Mouse (Mus musculus): ENCODE results near the gene Lta.

The Lta gene

DNA sequence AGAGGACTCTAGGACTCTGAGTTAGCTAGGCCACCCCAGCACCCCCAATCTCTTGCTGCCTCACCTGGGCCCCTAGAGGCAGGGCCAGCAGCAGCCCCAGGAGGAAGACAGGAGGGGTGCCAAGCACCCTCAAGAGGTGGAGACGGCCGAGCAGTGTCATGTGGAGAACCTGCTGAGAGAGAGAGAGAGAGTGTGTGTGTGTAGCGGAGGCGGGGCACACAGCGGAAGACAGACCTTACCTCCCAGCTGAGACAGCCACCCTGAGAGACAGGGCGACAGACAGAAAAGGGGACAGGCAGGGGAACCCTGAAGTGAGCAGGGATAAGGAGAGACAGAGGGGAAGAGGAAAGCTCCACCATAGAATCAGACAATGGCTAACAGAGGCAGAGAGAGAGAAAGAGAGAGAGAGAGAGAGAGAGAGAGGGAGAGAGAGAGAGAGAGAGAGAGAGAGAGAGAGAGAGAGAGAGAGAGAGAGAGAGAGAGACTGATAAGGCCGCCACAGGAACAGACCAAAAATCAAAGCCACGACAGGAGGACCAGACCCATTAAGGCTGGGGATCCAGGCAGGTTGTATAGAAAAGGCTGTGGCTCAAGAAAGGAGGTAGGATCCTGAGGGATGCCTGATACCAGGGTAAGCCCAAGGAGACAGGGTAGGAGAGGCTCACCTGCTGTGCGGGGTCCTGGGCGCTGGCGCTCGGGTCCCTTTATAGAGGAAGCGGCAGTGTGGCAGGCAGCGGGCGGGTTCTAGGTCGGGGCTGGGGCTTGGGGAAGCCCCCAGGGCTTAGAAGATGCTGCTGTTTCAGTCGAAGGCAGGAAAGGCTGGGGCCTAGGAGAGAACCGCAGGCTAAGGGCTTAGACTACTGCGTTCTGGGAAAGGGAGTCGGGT lies at the start of gene Lta:
Gene Lta (minus strand): TSS at position 858 of the 886 bp plus-strand sequence.
- DNase-seq (ENCODE audit: low spot score in 2 of 2): no peak

DNA sequence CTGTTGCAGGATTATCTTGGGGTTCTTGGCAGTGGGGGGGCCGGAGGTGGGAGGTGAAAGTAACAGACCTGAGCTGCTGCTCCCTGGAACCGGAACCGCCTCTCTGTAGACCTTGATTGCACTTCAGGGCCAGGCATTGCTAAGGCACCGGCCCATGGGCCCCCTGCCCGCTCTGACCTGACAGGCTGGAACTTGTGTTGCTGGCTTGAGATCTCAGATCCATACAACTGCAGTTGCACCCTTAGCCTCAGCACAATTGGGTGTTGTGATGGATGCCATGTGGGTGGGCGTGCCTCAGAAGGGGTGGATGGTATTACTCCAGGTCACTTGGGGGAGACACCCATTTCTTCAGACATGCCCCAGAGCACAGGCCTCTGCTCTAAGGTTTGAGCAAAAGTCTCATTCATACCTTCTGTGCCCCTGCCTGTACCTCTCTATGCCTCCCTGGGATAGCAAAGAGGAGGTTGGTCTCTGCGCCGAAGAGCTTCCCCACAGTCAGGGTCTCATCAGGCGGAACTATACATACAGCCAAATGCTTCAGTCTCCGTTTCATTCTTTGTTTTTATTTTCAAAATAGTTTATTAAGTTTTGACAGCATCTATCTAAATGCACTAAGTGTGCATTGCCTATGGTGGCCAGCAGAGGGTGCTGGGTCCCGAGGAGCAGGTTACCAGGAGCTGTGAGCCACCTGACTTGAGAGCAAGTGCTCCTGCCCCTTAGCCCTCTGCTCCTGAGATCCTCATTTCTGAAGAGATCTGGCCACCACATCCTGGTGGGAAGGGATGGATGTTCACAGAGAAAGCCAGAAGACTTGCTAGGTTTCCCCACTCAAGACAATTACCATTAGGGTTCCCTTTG lies 49.3 kb upstream of the Lta start:
- DNase-seq (ENCODE audit: low spot score in 2 of 2): peak in 1 of 2 experiments; percentile 60

DNA sequence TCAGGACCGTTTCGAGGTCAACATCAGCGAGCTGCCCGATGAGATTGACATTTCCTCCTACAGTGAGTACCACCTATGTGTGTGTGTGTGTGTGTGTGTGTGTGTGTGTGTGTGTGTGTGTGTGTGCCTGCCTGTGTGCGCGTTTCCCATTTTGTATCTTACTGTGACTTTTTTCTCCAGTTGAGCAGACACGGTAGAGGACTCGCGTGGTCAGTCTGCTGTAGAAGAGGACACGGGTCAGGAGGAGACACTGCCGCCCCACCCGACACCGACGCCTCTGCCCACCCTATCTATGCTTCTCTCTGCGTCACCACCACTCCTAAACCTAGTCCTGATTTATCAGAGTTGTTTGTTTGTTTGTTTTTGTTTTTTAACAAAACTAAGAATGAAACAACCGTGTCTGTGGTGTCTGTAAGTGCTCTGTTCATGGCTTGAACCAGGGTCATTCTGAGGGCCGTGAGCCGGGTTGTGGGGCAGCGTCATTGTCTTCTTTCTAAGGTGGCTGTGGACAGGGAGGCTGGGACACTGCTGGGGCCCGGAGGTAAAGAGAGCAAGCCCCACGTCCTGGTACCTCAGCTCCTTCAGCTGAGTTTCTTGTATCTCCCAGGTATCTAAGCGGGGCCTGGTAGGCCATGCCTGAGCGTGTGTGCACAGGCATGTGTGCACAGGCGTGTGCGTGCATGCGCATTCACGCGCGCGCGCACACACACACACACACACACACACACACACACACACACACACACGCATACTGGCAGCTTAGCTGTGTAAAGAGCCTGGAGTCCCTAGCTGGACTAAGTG lies 48.3 kb upstream of the Lta start:
- DNase-seq (ENCODE audit: low spot score in 2 of 2): no peak

DNA sequence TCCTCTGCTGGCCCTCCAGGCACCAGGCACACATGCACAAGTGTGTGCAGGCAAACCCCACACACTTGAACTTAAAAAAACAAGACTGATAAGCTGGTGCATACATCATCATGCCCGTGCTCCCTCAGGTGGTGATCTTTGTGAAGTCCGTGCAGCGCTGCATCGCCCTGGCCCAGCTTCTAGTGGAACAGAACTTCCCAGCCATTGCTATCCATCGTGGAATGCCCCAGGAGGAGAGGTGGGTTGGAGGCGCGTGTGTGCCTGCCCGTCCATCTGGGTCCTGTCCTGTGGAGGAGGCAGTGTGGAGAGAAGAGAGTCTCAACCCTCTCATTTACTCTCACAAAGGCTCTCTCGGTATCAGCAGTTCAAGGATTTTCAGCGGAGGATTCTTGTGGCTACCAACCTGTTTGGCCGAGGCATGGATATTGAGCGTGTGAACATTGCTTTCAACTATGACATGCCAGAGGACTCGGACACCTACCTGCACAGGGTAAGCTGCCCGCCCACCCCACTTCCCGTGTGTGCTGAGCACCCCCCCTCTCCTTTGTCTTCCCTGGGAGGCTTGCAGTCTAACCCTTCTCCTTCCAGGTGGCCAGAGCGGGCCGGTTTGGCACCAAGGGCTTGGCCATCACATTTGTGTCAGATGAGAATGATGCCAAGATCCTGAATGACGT lies 47.6 kb upstream of the Lta start:
- DNase-seq (ENCODE audit: low spot score in 2 of 2): no peak

DNA sequence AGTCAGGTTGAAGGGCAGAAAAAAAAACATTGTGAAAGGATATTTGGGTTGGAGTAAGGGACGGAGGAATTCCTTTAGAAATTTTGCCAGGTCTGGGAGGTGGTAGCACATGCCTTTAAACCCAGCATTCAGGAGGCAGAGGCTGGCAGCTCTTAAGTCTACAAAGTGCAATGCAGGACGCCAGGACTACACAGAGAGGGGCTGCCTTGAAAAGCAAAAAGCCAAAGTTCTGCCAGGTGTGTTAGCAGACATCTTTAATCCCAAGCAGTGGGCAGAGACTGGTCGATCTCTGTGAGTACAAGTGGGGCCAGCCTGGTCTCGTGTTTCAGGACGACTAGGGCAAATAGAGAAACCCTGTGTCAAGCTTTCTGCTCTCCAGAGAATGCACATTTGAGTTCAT lies 46.8 kb upstream of the Lta start:
- no peak for DNase-seq (ENCODE audit: low spot score in 2 of 2)

DNA sequence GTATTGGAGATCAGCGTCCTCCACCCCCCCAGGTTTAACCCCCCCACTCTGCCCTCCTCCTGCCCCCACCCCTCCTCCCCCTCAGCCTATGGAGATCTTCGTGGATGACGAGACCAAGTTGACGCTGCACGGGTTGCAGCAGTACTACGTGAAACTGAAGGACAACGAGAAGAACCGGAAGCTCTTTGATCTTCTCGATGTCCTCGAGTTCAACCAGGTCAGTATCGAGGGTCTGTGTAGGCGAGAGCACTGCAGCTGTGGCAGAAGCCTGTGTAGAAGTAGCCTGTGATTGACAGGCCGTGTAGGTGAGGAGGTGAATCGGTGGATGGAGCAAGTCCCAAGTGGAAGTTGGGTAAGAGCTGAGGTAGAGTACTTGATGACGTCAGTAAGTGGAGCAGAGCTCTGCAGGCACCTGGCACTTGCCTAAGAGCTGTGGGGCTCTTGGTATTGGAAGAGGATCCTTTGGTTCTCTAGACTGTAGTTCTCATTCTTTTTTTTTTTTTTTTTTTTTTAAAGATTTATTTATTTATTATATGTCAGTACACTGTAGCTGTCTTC lies 46.1 kb upstream of the Lta start:
- no peak for DNase-seq (ENCODE audit: low spot score in 2 of 2)

DNA sequence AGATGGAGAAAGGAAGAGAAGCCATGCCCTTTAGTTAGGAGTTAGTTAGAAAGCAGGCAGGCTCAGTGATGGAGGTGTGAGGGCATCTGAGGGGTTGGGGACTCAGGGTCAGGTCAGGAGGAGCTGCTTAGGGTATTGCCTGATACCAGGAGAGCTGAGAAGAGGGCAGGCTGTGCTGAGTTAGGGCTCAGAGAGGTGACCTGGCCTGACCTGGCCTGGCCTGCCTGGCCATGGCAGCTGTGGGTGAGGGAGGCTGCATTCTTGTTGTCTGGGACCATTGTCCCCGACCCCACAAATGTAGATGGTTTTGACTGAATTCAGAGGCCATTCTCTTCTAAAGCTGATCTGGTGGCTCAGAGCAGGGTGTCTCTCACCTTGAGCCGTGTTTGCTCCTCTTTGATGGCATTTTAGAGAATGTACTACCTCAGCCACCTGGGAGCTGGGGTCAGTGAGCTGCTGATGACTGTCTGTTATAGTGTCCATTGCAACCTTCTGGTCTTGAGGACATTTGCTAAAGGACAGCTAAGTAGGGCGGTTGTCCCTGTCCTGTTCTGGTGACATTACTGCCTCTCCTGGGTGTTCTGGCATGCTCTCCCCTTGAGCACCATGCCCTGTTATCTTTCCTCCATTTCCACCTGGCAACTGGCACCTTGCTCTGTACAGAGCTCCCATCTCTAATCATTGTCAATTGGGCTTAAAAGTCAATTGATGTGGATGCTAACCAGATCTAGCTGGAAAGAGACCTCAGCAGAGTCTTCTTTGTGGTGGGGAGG lies 45.4 kb upstream of the Lta start:
- no peak for DNase-seq (ENCODE audit: low spot score in 2 of 2)

DNA sequence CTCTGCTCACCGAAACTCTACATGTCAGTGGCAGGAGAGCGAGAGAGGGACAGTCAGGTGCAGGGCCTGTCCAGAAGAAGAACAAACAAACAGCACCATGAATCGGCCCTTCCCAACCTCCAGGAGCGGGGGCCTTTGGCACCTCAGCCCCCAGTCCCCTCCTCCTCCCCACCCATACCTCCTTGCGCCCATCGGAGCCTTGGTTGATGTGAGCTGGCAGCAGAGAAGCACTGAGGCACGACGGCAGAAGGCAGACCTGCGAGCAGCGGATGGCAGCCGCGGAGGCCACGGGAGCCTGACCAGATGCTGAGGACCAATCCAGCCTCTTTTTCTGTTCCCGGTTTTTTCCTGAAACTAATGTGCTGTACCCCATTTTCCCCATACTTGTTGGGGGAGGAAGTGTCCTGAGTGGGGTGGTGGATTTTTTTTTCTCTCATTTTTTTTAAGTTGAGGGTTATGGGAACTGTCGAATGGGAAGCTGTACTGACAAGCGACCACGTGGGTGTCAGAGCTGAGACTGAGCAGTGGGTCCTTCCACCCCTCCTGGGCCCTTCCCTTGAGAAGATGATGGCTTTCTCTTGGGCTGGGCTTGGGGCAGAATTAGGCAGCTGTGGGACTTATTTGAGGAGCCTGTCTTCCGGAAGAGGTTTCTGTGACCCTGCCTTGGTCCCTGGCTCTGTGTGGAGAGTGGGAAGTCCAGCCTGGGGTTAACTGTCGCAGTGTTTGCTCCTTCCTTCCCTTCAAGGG lies 44.5 kb upstream of the Lta start:
- no peak for DNase-seq (ENCODE audit: low spot score in 2 of 2)

DNA sequence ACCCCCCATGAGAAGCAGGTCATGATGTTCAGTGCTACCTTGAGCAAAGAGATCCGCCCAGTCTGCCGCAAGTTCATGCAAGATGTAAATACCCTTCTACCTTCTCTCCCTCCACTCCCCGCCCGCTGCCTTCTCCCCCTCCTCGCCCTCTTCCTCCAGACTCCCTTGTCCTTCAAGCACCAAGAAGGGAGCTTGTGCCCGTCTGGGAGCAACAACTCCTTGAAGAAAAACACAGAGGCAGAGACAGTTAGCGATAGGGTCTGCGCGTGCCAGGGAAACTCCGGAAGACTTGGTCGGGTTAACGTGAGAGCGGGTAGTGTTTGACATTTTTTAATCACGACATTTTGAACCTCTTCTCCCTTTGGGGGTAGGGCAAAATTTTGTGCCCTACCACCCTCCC lies 43.8 kb upstream of the Lta start:
- DNase-seq (ENCODE audit: low spot score in 2 of 2): no peak

DNA sequence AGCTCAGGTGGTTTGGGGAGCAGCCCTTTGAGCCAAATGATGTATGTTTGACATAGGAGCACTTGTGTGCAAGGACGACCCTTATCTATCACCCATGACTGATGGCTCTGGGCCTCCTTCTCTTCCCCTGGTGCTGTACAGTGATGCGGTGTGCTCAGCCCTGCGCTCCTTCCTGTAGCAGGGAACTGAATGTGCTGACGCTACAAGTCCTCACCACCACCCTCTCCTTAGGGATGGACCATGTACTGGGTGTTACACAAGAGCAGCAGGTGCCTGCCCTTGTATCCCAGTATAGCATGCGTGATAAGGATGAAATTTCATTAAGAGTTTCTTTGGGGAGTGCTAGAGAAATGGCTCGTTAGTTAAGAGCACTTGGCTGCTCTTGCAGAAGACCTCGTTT lies 42.0 kb upstream of the Lta start:
- DNase-seq (ENCODE audit: low spot score in 2 of 2): no peak

DNA sequence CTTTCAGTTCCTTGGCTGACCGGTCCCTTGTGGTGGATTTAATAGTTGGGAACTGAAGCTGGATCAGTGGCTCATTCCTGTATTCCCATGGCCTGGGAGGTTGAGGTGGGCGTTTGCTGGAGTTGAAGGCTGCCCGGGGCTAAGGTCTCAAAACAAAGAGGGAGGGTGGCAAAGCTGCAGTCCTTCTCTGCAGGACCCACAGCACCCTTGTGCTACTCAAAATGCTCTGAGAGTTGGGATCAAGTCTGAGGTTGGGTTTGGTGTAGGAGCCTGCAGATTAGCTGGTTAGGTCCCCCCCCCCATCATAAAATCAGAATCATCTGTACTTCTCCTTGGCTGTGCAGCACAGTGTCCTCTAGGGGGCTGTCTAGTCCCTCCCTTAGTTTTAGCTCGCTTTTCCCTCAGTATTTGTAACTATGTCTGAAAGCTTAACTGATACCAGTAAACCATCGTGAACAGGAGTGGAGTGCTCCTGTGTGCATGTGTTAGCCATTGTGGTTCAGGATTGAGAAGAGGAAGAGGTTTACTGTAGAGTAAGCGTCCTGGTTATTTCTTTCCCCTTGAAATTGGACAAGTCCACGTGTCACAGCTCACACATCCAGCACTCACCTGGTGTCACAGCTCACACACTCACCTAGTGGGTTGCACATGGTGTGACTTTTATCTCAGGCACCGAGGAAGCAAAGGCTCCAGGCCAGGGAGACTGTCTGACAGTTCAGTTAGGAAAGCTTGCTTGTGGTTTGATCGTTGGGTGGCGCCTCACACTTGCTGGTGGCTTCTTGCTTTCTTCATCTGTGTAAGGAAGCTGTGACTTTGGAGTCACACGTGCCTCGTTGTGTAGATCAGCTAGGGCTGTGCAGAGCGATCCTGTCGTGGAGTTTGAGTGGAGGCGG lies 40.8 kb upstream of the Lta start:
- no peak for DNase-seq (ENCODE audit: low spot score in 2 of 2)

DNA sequence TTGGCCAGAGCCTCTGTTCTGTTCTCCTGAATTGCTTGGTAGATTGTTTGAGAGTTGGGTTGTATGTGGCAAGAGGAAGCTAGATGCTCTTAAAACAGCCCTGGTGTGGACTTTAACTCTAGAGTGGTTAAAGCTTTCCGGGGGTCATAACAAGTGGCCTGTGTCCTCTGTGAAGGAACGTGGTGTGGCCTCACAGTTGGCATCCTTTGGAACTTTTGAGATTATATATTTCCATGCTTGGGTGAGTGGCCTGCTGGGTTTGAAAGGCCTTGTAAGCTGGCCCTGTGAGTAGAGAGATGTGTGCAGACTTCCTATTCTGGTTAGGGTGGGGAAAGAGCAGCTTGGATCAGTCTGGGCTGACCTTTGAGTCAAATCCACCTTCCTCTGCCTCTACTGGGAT lies 39.8 kb upstream of the Lta start:
- DNase-seq (ENCODE audit: low spot score in 2 of 2): no peak

DNA sequence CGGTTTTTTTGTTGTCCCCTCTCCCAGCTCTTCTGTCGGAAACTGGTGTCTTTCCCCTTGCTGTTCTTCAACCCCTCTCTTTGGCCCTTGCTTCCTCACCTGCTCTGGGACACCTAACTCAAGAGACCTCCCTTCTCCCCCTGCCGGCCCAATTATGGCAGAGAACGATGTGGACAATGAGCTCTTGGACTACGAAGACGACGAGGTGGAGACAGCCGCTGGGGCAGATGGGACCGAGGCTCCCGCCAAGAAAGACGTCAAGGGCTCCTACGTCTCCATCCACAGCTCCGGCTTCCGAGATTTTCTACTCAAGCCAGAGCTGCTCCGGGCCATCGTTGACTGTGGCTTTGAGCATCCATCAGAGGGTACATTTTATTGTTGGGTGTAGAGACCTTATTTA lies 37.9 kb upstream of the Lta start:
- peak in 1 of 2 experiments; percentile 48 for DNase-seq (ENCODE audit: low spot score in 2 of 2)

DNA sequence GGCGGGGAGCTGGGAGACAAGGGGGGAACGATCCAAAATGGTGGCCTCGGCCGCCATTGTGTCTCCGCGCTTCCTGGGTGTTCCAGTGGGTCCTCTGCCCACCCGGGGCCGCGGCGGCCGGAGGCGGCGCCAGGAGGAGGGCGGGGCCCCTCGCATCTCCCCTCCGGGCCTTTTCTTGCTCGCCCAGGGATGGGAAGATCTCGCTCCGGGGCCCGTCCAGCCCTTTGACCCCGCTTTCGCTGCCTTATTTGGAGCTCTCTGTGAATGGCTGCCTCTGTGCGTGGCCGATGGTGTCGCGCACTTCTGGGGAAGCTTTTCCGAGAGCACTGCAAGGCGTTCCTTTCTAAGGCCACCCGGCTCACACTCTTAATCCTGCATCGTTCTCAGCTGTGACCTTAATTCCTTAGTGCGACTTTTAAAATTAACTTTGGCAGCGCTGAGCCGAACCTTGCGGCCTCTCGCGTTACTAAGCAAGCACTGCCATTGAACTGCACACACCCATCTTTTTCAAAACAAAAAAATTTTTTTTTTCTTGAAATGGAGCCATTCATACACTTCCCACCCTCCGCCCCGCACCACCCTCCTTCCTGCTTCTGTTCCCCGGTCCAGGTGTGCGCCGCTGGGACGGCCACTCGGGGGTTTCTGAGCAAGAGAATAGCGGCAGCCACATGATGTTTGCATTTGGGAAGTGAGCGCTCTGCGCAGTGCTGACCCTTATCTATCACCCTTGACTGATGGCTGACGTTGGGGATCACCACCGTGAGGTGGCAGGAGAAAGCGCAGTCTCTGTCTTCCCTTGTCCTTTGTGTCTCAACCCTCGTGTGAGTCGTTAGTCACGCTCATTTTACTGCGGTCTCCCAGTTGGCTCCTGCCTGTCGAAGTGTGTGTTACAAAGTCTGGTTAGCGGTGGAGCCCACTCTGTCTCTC lies 37.1 kb upstream of the Lta start:
- DNase-seq (ENCODE audit: low spot score in 2 of 2): peak in 1 of 2 experiments; percentile 74

DNA sequence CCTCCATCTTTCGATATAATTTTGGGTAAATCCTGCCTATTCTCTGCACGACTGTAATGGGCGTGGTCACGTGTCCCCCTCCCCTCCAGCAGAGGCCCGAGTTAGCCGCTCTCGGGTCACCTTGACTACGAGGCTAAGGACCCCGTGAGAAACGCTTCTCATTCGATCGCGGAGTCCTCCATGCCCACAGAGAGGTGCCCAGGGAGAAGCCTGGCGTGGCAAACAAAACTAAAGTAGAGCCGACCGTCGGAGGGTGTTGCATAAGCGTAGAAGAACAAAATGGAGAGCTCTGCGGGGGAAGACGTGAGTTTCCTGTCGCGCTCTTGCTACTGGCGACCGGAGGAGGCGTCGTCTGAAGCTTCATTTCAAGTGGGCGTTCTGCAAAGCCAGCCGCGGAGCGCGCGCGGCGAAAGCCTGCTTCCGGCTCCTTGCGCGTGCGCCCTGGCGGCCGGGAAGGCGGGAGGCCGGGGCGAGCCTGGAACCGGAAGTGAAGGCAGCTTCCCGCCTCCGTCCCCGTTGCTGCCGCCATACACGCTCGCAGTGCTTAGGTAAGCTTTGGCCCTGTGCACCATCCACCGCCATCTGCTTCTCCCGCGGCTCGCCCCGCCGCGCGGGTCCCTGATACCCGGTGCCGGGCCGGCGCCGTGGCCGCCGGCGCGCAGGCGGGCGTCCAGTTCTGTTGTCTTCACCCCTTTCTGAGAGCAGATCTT lies 36.3 kb upstream of the Lta start, which contains the start of gene Ddx39b:
Gene Ddx39b (plus strand): TSS at position 442 of the 710 bp plus-strand sequence.
- DNase-seq (ENCODE audit: low spot score in 2 of 2): peak; percentile 93 to 95

Measured in urinary bladder, postnatal 36 days (tissue).